Mouse (Mus musculus) regulatory T cell (primary cell): ENCODE data around the gene Nhlrc2.

Experiments used
- in situ Hi-C: fragments of 300-600 bp; cut with MboI, MseI; formaldehyde crosslinking; loops from one replicate; pipeline ENCODE4 v1.15.1; 2025; ENCODE audit warnings: high pct_unique_total_duplicates

Nhlrc2 gene

DNA sequence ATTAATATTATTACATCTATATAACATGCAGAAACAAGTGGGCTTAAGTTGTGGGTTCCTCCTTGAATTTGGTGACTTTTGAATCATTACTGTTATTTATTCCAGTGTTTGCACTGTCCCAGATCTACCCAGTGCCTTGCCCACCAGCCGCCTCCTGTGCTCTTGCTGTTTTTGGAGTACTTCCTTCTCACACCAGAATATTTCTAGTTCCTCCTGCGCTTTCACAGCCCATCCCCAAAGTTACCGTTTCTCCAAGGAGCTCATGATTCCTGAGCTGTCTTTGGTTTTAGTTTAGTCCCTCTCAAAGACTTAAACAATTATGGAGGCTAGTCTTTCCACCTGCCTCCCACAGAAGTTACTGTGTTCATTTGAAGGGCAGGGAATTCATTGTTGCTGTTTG is 15.4 kb downstream of the Nhlrc2 start:
- in situ Hi-C loops = no loop called here

DNA sequence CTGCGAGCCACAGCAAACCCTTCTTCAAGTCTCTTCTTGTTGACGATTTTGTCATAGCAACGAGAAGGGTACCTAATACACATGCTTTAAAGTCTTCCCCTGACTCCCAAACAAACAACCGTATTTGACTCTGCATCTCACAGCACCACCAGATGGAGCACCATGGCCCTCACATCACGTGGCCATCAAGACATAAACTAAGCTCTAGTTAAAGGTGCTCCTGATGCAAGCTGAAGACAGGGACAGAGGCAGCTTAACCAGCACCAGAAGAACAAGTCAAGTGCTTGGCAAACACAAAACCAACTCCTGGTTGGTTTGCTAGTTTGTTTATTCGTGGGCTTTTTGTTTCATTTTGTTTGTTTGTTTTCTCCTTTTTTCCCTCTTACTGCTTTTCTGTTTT is 17.3 kb downstream of the Nhlrc2 start:
- in situ Hi-C loops = no loop called here

DNA sequence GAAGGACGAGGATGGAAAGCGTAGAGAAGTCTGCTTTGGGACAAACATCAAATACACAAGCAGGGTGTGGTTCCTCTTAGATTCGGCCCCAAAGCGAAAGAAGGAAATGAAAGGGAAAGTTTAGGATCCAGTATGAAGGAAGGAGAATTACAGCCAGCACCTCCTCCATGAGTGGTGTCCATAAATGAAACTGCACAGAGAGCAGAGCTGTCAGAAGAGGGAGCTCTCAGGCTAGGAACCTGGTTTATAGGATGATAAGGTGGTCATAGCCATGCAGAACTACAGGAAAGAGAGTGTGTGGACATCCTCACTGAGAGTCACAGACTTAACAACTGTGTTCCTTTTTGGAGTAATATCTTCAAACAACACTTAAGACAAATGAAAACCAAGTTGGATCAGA is 18.0 kb downstream of the Nhlrc2 start:
- in situ Hi-C loops = no loop called here

DNA sequence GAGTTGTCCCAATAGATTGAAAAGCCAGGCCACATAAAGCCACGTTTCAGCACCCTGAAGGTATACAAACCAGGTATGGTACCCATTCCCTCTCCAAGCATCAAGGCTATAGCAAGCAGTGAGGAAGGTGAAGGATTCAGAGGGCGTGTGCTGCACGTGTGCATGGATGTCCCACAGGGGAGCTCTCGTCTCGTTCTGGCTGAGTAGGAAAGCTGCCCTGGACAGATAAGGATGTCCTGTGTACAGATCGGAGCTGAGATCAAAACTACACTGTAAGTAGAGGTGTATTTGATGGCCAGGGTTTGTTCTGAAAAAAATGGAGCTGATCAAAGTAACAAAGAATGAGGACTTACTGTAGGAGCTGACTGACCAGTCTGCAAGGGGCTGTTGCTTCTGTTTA is 18.9 kb downstream of the Nhlrc2 start:
- in situ Hi-C loops = no loop called here

DNA sequence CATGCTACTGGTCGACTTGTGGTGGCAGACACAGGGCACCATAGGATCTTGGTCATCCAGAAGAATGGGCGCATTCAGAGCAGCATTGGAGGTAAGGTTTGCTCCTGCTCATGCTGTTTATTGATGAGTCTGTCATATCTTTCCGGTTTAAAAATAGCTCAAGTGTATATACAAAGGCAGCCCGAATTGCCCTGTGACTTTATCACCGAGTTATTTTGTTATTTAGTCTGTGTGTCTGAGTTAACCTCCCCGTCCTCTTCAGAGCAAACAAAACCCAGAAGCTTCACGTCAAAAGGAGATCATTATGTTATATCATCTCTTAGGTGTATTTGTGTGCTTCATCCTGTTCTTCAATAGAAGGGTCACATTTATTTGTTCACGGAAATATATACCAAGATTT is 22.7 kb downstream of the Nhlrc2 start:
- in situ Hi-C loops = no loop called here

DNA sequence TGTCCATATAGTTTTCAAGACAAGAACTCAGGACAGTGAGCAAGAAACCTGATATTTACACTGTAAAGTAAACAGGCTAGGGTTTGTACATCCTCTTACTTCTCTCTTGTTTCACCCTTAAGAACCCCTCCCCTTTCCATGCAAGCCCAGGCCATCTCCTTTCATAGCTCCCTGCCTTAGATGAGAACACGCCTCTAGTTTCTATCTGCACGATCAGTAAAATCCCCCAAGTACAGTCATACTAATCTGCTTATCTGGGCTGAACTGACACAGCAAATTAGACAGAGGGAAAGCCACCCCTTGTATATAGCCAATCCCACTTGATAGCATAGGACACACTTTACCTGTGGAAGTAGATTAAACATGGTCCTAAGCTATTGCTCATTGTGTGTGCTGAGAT is 23.2 kb downstream of the Nhlrc2 start:
- in situ Hi-C loops = no loop called here

DNA sequence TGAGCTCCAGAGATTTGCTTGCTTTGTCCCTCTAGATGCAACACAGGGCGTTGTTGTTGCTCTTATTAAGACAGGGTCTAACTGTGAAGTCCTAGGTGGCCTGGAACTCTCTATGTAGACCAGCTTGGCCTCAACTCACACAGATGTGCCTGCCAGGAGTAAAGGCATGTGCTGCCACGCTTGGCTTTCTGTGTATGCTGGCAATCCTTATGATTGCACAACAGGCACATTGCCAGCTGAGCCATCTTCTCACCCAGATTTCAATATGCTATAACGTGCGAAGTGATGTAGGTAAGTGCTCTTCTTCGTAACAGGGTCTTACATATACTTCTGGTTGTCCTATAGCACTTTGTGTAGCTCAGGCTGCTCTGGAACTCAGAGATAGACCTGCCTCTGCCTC is 23.9 kb downstream of the Nhlrc2 start:
- in situ Hi-C loops = no loop called here

DNA sequence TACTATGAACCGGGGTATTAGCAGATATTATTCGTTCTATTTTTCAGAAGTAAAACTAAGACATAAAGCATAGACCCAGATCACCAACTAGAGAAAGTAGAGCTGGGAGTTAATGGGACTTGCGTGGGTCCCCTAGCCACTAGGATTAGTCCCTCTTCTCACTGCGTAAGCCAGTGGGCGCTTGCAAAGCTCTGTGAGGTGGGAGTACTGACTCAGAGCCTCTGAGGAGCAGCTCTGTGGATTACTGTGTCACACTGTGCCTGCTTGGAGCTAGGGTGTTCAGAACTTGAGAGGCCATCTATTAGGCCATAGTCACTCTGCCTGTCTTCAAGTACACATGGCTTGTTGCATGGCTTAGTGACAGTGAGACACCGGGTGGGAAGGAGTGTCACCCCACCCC is 25.1 kb downstream of the Nhlrc2 start:
- in situ Hi-C loops = no loop called here

DNA sequence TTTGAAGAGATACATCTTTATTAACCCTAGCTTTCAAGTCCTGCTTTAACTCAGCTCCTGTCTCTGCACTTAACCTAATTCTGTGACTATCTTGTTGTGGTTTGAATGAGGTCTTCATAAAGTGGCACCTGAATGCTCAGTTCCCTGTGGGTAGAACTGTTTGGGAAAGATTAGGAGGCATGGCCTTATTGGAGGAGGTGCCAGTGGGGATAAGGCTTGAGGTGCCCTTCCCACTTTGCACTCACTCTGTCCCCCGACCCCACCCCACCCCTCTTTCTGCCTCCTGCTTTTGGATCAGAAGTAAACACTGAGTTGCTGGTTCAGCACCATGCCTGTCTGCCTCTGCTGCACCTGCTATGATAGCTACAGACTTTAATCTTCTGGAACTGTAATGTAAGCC is 29.7 kb downstream of the Nhlrc2 start:
- in situ Hi-C loops = no loop called here

DNA sequence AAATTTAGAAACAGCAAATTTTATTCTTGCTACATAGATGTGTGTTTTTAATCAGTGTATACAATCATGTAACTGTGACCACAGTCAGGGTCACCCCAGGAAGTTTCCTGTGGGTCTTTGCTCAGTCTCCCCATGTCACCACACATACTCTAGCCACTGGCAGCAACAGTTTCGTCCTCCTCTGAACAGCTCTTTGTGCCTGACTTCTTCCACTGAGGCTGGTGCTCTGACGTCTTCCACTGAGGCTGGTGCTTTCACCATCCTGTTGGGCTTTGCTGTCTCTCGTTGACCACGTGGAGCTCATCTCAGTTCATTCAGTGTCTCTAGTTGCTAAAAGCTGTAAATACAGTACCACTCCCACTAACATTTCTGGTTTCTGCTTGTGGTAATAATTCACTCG is 33.9 kb downstream of the Nhlrc2 start:
- in situ Hi-C loops = no loop called here

DNA sequence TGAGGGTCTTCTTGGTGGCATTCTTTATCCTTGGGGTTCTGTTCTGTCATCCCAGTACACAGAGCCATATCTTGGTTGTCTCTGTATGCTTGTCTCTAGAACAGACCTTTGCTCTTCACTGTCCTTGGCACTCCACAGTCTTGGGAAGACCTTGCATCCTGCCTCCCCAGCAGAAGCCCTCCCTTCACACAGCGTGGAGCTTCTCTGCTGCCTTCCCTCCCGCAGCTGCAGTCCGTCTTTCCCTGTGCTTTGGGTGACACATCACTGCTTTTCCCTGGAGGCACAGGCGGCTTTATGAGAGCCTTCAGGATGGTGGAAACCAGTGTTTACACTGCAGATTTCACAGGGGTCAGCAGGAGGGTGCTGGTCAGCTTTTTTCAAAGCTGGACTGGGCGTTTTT is 35.7 kb downstream of the Nhlrc2 start:
- in situ Hi-C loops = no loop called here

DNA sequence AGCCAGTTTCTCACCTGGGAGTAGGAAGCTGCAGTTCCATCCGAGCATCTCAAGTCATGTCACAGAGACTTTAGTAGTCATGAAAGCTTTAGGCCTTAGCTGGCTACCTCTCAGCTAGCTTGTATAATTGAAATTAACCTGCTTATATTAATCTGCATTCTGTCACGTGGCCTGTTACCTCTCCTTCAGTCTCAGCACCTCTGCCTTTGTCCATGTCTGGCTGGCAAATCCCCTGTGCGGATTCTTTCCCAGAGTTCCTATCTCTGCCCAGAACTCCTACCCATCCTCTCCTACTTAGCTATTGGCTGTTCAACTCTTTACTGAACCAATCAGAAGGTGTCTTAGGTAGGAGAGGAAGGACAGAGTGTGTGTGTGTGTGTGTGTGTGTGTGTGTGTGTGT is 36.2 kb downstream of the Nhlrc2 start:
- in situ Hi-C loops = no loop called here

DNA sequence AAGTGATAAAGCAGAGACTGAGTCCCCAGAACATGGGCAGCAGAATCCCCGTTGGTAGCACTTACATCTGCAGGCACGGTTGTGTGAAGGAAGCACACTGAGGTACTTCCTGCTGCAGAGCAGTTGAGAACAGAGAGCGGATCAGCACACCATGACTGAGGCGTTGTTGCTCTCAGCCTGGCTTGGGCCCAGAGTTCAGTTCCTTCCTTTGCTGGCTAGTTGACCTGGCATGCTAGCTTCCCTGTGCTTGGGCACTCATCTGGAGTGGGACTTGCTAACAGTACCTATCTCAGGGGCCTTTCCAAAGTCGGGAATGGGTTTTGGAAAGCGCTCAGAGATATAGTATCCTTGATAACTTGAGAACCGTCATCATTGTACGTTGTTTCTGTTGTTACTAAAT is 38.3 kb downstream of the Nhlrc2 start:
- in situ Hi-C loops = no loop called here

DNA sequence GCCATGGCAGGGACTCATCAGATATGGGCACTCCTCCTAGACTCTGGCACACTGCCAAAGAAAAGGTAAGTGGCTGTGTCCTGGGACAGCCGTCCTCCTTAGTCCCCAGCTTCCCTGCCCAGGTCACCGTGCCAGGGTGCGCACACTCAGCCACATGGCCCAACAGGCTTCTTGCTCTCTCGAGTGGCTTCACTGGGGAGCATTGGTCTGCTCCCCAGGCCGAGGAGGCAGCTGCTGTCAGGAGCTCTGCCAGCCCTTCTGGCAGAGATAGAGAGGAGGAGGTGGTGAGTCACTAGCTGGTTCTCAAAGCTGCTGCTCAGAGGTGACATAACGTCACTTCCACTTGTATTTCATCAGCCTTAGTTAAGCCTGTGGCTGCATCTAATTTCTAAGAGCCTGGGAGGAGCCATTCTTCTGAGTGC is 40.2 kb downstream of the Nhlrc2 start:
- in situ Hi-C loops = no loop called here

DNA sequence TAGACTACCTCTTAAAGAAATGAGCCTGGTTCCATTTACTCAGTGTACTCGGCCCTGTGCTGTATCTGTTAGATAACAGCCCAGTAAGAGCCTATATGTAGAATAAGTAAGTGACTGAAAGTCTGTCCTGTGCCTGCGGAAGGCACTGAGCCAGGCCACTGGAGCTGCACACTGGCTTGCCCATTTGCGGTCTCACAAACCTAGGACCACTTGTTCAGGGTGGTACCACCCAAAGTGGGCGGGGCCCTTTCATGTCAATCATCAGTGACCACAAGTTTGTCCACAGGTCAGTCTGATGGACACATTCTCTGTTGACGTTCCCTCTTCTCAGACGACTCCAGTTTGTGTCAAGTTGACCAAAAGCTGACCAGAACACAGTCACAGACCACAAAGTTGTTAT is 40.9 kb downstream of the Nhlrc2 start:
- in situ Hi-C loops = no loop called here

DNA sequence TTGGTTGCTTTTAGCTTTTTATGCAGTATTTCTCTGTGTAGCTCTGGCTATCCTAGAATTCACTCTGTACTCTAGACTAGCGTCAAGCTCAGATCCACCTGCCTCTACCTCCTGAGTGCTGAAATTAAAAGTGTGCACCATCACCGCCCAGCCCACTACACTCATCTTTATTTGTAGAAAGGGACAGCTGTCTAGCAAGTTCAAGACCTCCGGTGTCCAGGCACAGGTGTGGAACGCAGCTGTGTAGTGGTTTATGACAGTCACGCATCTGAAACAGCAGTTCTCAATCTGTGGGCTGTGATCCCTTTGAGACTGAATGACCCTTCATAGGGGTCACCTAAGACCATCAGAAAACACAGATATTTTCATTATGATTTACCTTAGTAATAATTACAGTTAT is 41.4 kb downstream of the Nhlrc2 start:
- in situ Hi-C loops = no loop called here

DNA sequence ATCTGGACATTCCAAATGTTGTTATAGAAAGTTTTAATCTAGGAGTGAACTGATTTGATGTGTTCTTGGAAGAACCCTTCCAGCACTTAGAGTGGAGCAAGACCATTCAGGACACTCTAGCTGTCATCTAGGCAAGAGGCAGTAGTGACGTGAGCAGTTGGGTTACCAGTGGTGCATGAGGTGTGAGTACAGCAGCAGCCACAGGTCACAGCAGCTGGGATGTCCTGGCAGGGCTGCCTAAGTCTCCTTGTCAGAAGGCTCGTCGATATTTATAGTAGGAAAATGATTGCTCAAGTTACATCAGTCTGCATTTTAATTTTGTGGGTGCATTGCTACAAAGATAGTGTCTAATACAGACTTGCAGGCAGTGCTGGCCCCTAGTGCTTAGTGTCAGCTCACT is 42.2 kb downstream of the Nhlrc2 start:
- in situ Hi-C loops = no loop called here

DNA sequence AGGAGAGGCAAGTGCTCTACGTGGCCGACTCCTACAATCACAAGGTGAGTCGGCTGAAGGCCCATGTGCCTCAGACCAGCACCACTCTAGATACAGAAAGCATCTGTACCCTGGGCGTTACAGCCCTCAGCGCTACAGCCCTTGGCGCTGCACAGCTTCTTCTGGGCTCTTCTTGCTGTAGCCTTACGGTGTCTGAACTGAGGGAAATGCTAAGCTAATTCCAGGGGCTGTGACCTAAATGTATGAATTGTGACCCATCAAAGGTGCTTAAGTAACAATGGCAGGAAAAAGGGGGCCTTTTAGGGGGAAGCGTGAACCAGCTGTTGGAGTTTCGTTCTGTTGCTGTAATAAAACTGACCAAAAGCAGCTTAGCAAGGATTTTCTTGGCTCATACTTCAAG is 44.4 kb downstream of the Nhlrc2 start:
- in situ Hi-C loops = no loop called here

DNA sequence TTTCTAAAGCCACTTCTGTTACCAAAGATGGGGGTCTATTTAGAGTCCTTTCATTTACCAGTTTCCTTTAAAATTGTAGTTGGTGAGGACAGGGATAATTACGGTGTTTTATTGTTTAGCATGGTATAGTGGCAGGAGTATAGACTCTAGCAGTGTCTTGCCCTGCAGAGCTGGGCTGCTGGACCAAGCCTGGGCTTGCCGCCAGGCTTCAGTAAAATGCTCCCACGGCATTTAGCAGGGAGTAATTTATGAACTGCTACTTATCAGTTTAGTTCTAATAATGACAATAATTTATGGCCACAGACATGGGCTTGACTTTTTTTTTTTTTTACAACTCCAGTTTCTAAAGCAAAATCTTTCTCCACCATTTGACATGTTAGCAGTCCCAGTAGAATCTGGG is 51.9 kb downstream of the Nhlrc2 start:
- in situ Hi-C loops = no loop called here

DNA sequence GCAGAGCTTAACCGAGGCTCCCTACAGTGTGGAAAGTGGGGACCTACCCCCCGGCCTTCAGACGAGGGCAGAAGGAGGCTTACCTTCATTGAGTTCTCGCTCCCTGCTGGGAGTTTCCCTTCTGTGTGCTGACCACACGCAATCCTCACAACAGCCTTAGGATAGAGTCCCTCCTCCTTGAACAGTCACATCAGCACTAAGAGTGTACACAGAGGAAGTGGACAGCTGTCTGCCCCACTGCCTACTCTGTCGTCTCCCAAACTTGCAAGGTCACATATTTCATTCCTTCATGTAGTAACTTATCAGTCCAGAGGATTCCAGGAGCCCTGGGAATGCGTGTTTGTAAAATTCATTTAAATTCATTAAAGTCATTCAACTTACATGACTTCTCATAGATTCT is 52.7 kb downstream of the Nhlrc2 start:
- in situ Hi-C loops = no loop called here

DNA sequence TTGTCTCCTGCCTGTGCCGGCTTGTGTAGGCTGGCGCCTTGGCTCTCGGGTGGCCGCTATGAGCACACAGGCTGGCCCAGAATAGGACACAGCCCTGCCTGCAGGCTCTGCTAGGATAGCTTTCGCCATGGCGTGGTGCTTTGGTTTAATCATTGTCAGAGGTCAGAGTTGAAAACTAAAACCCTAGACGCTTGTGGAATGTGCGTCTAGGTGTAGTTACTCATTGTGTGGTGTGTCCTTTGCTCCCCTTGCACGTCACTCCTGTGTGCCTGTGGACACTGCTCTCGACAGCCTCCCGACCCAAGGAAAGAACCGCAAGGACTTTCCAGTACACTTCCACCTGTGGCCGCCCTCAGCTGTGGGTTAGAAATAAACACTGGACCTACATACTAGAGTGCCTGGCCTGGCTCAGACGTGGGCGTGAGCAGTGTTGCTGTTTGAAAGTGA is 53.9 kb downstream of the Nhlrc2 start:
- in situ Hi-C loops = no loop called here

DNA sequence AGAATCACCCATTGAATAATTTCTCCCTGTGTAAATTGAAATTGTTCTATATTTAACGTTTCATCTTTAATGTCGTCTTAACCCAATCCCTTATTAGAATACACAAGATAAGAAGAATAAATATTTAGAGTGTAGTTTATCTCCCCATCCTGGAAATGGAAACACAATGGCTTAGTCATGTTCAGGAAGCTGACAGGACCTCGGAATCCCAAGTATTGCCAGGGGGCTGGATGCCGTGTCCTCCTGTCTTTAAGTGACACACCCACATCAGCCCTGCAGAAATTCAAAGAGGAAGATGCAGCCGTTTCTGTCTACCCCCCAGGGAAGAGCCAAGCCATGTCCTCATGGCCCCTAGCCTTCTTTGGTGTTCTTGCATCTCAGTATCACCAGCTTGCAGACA is 60.9 kb downstream of the Nhlrc2 start:
- in situ Hi-C loops = no loop called here

DNA sequence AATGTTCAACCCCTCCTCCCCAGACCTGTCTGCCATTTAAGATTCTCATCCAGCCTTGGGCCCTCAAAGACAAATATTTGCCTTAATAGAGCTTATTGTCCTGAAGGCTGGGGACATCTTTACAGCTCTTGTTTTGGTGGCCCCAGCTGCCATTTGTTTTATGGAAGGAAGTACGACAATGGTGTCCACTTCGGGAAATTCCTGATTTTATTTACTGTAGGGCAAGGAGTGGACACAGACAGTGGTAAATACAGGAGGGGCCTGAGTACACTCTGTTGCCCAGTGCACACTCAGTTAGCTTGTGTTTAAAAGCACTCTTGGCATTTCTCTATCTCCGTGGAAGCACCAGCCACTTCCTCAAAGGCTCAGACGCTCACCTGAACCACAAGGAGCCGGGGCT is 66.1 kb downstream of the Nhlrc2 start:
- in situ Hi-C loops = no loop called here

DNA sequence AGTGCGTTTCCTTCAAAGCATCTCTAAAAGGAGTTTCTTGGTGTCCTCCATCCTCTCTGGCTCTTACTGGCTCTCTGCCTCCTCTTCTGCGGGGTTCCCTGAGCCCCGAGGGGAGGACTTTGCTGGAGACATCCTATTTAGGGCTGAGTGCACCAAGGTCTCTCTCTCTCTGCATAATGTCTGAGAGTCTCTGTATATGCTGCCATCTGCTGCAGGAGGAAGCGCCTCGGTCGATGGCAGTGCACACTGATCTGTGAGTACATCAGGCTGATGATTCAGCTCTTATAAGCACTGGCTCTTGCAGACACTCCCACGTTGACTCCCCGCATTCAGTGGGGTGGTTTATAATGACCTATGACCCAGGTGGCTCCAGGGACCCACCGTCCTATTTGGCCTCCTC is 70.8 kb downstream of the Nhlrc2 start:
- in situ Hi-C loops = no loop called here

DNA sequence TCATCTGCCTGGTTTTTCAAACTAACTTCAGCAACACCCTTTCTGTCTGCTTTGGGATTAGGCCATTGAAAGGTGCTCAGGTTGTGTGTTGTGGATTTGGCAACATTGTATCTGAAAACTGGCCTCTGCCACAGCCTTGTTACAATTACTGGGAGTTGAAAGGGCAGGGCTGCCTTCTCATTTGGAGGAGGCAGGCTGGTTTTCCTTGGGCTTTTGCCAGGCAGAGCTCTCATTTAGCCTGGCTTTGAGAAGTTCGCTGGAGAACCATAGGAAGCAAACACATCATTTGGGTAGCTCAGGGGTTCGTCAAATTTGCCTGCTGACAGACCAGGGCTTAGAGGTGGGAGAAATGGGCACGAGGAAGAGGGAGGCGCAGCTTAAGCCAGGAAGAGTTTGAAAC is 71.5 kb downstream of the Nhlrc2 start:
- in situ Hi-C loops = no loop called here
